Mouse (Mus musculus): ENCODE data around the gene Lhx1. TPM values are rescaled to one million over a fixed set of nuclear protein-coding genes. Genes with fewer than 3 reads are reported as not detected.

Gene Lhx1
- polyA plus RNA-seq, 1 experiment from 2014 or later = 0.36 TPM

DNA sequence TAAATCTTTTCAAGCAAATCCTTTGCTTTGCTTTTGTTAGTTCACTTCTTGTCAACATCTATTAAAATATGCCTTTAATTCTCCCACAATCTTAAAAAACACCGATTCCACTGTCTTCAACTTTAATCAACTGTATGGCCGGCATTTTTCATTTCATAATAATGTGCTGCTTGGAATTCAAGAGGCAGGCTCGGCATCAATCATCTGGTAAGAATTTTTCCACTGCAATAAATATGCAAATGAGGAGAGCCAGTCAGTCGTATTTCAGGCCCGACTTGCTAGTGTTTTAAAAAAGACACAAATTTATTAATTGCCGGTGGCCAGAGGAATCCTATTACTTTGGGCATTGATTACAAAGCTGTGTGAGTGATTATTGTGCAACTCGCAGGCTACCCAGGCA, 43.7 kb downstream of the Lhx1 start:
- Histone ChIP-seq H3K27me3 (ENCODE audit: control insufficient read depth, insufficient read depth, low read length) (no peaks in the 10 kb centered on the region), H3K4me3 (ENCODE audit: low read depth, low read length) (no peak overlapping the region), H3K4me1 (ENCODE audit: control insufficient read depth, insufficient read depth, low read length) (no peaks in the 10 kb centered on the region), H3K9ac (ENCODE audit: low read length) (no peak overlapping the region), H3K9me3 (ENCODE audit: control insufficient read depth, low read length) (no peaks in the 10 kb centered on the region), H3K36me3 (ENCODE audit: control insufficient read depth, insufficient read depth, low read length) (no peaks in the 10 kb centered on the region), H3K27ac (replicated peaks; ENCODE audit: low read depth, low read length) (no peak overlapping the region), H3K4me2 (ENCODE audit: low read depth, severe bottlenecking) (no peak overlapping the region)
- ATAC-seq (ENCODE audit: insufficient number of reproducible peaks, low FRiP score, low TSS enrichment, low read depth) (no peak), DNase-seq (ENCODE audit: low spot score) (no peak)
- WGBS = 83% methylated on average over 7 of the region's 7 CpGs

DNA sequence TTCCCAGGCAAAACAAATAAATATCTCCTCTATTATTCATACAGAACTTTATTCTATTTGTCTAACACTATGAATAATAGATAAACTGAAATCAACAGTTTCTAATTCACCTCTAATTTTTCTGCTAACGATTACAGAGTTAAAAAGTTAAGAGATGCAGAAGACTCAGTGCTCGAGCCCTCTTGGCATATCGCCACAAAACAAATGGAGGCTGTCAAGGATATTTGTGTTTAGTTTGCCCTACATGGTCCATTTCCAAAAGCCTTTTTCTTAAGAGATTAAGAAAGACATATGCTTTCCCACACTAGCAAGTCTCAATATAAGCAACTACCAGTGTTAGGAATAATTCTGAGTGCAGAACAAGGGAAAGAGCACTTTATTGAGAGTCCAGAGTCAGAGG, 44.9 kb downstream of the Lhx1 start:
- H3K4me2 ChIP-seq (ENCODE audit: low read depth, severe bottlenecking) = no peak overlapping the region
- no peak overlapping the region for H3K27ac ChIP-seq (replicated peaks; ENCODE audit: low read depth, low read length)
- no peaks in the 10 kb centered on the region for H3K27me3 ChIP-seq (ENCODE audit: control insufficient read depth, insufficient read depth, low read length)
- no peak for DNase-seq (ENCODE audit: low spot score)
- no peaks in the 10 kb centered on the region for H3K36me3 ChIP-seq (ENCODE audit: control insufficient read depth, insufficient read depth, low read length)
- no peaks in the 10 kb centered on the region for H3K4me1 ChIP-seq (ENCODE audit: control insufficient read depth, insufficient read depth, low read length)
- 87% methylated on average over 3 of the region's 3 CpGs for WGBS
- no peak overlapping the region for H3K9ac ChIP-seq (ENCODE audit: low read length)
- no peak for ATAC-seq (ENCODE audit: insufficient number of reproducible peaks, low FRiP score, low TSS enrichment, low read depth)
- H3K9me3 ChIP-seq (ENCODE audit: control insufficient read depth, low read length) = no peaks in the 10 kb centered on the region
- H3K4me3 ChIP-seq (ENCODE audit: low read depth, low read length) = no peak overlapping the region

DNA sequence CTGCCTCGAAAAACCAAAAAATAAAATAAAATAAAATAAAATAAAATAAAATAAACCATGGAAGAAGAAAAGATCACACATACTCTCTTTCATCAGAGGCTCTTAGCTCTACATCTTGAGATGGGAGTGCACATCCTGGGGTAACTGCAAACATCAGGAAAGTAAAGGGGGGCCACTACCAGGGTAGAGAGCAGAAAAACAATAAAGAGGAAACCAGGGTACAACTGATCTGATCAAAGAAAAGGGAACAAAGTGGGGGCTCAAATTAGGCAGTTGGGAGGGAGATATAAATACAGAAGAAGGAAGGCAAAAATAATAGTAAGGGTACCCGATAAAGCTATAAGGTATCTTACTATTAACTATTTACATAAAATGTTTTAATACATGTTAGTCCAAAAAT, 48.7 kb downstream of the Lhx1 start:
- Histone ChIP-seq H3K27me3 (ENCODE audit: control insufficient read depth, insufficient read depth, low read length) (no peaks in the 10 kb centered on the region), H3K9me3 (ENCODE audit: control insufficient read depth, low read length) (no peaks in the 10 kb centered on the region), H3K4me3 (ENCODE audit: low read depth, low read length) (no peak overlapping the region), H3K4me2 (ENCODE audit: low read depth, severe bottlenecking) (no peak overlapping the region), H3K9ac (ENCODE audit: low read length) (no peak overlapping the region), H3K27ac (replicated peaks; ENCODE audit: low read depth, low read length) (no peak overlapping the region), H3K4me1 (ENCODE audit: control insufficient read depth, insufficient read depth, low read length) (no peaks in the 10 kb centered on the region), H3K36me3 (ENCODE audit: control insufficient read depth, insufficient read depth, low read length) (no peaks in the 10 kb centered on the region)
- 90% methylated on average over 2 of the region's 2 CpGs for WGBS
- ATAC-seq (ENCODE audit: insufficient number of reproducible peaks, low FRiP score, low TSS enrichment, low read depth) = no peak
- no peak for DNase-seq (ENCODE audit: low spot score)

DNA sequence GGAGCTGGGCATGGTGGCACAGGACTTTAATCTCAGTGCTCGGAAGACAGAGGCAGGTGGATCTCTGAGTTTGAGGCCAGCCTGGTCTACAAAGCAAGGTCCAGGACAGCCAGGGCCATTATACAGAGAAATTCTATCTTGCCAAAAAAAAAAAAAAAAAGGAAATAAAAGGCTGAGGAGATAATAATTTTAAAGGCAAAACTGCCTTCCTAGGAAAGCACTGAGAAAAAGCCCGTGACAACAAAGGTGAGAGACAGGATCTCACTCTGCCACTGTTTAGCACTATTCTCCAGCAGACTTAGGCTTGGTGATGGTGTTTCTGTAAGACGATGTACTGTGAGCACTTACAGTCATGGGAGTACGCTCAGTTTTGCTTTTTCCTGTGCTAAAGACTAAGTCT, 49.3 kb downstream of the Lhx1 start:
- ATAC-seq (ENCODE audit: insufficient number of reproducible peaks, low FRiP score, low TSS enrichment, low read depth) = no peak
- DNase-seq (ENCODE audit: low spot score) = no peak
- no peak overlapping the region for H3K4me3 ChIP-seq (ENCODE audit: low read depth, low read length)
- no peak overlapping the region for H3K27ac ChIP-seq (replicated peaks; ENCODE audit: low read depth, low read length)
- no peaks in the 10 kb centered on the region for H3K27me3 ChIP-seq (ENCODE audit: control insufficient read depth, insufficient read depth, low read length)
- H3K4me1 ChIP-seq (ENCODE audit: control insufficient read depth, insufficient read depth, low read length) = no peaks in the 10 kb centered on the region
- no peaks in the 10 kb centered on the region for H3K36me3 ChIP-seq (ENCODE audit: control insufficient read depth, insufficient read depth, low read length)
- no peaks in the 10 kb centered on the region for H3K9me3 ChIP-seq (ENCODE audit: control insufficient read depth, low read length)
- WGBS = 91% methylated on average over 4 of the region's 4 CpGs
- no peak overlapping the region for H3K9ac ChIP-seq (ENCODE audit: low read length)
- H3K4me2 ChIP-seq (ENCODE audit: low read depth, severe bottlenecking) = no peak overlapping the region

DNA sequence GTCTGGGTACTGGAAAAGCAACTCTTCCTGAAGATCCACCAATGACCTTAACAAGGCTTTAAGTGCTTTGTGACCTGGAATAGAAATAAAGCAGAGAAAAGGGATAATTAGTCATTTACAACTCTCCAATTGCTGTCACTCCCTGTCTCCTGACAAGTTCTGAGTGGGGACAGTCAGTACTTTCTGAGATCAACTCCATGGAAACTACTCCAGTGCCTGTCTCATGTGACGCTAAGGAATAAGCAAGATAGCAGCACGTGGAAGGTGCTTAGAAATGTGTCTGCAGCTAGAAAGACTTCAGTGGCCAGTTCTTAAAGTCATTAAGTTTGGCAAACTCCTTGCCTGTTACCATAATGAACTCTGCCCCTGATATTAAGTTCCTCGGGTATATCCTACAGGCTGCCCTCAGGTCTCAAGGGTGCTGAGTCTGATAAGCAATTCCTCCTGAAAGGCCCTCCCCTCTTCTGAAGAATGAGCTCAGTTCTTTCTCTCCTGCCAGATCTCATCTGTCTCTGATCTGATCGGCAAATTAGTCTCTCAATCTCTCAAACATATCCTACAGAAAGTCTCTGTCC, 52.2 kb downstream of the Lhx1 start:
- H3K9me3 ChIP-seq (ENCODE audit: control insufficient read depth, low read length) = no peaks in the 10 kb centered on the region
- H3K4me1 ChIP-seq (ENCODE audit: control insufficient read depth, insufficient read depth, low read length) = no peaks in the 10 kb centered on the region
- WGBS = 84% methylated on average over 4 of the region's 4 CpGs
- no peak overlapping the region for H3K9ac ChIP-seq (ENCODE audit: low read length)
- H3K27ac ChIP-seq (replicated peaks; ENCODE audit: low read depth, low read length) = no peak overlapping the region
- ATAC-seq (ENCODE audit: insufficient number of reproducible peaks, low FRiP score, low TSS enrichment, low read depth) (no peak), DNase-seq (ENCODE audit: low spot score) (no peak)
- H3K27me3 ChIP-seq (ENCODE audit: control insufficient read depth, insufficient read depth, low read length) = no peaks in the 10 kb centered on the region
- no peaks in the 10 kb centered on the region for H3K36me3 ChIP-seq (ENCODE audit: control insufficient read depth, insufficient read depth, low read length)
- H3K4me3 ChIP-seq (ENCODE audit: low read depth, low read length) = no peak overlapping the region
- H3K4me2 ChIP-seq (ENCODE audit: low read depth, severe bottlenecking) = no peak overlapping the region

Other genes with a start within 250 kb of the Lhx1 start
- gene Aatf, start 12.0 kb downstream of the Lhx1 start, polyA plus RNA-seq (2014; fragmentation: Nextera tagmentation; extraction: Ambion mirVana) = 51.1 and 53.3 TPM in 2 replicates

Data from limb, embryonic 11.5 days (tissue).